Mouse (Mus musculus) spleen, postnatal 4 days (tissue): Measurements from ENCODE around the gene Ets2.
A peak's percentile ranks its signal among the peaks of the same experiment; 100 is the strongest.

Source experiments
- DNase-seq, 2 experiments: peaks; one replicate each; pipeline ENCODE4 v3.0.0; 2022; ENCODE audit warnings: low spot score in 2 of 2

Ets2 gene

DNA sequence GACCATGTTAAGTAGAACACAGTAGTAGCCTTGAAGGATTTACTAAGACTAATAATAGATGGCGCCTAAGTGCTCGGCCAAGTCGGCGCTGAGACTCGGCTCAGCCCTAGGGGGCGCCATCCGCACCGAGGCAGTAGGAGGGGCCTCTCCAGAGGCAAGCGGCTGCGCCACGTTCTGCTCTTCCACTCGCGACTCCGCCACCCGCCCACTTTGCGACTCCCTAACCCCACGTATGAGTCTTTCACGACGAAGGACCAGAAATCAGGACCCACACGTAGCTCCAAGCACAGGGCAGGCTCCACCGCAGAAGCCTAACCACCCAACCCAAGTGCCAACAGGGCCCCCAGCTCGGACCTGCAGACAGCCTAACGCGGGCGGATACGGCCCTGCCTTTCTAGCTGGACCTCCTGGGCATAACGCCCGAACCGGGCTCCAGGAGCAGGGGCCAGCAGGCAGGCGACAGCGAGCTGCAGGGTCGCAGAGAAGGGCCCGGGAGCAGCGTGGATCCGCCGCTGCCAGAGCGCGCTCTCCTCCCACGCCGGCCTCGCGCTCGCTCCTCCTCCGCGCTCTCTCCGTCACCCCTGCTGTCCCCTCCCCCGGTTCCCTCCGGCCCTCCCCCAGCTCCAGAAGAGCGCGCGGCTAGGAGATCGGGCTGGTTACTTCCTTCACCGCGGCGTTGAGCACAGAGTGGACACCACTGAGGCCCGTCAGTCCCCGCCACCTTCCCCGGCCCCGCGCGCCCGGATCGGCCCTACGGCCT lies at the start of gene Ets2:
Gene Ets2, plus strand, starts transcription at position 274 of the 760 bp plus-strand sequence.
- DNase-seq: peak; percentile 82 to 93

DNA sequence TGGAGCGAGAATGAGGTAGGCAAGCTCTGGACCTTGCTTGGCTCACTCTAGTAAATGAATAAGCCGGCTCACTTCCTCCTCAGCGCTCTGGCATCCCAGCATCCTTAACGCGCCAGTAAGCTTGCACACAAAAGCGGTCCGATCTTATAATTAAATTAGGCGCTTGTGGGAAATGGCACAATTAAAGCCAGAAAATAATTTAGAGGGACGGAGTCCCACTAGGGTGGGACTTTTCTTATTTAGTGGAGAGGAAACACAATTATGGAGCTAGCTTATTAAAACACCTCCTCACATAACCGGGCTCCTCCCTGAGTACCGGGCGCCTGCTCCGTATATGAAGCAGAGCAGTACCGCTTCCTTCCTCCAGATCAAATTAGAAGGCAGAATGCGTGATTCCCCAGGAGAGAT lies 47.7 kb upstream of the Ets2 start:
- no peak for DNase-seq

GRCm38 (mm10) chr16:95656535-95656934 lies 45.3 kb upstream of the Ets2 start:
- no peak for DNase-seq

GRCm38 (mm10) chr16:95657187-95657586 lies 44.7 kb upstream of the Ets2 start:
- no peak for DNase-seq

- no peak for DNase-seq
Measured at GRCm38 (mm10) chr16:95657756-95658155, 44.1 kb upstream of the Ets2 start.

GRCm38 (mm10) chr16:95658836-95659430 lies 42.9 kb upstream of the Ets2 start:
- peak; percentile 68 to 89 for DNase-seq

DNA sequence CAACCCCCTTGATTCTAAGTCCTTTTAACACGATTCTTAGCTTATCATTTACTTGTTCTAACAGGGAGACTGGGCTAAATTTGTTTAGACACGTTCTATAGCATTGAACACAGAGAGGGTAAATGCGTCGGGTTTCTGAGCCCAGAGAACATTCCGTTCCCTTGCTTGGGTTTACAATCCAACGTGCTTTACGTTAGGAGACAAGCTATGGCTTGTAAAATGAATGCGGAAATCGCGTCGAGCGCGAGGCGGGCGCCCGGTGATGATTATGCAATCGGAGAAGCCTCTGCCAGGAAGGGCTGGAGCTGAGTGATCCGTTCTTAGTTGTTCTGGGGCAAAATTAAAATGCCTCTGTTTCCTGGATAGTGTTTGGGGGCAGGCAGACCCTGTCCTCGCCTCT lies 42.4 kb upstream of the Ets2 start:
- no peak for DNase-seq

- DNase-seq: no peak
Measured at GRCm38 (mm10) chr16:95660909-95661308, 41.0 kb upstream of the Ets2 start.

GRCm38 (mm10) chr16:95665472-95666131 lies 36.3 kb upstream of the Ets2 start:
- no peak for DNase-seq

GRCm38 (mm10) chr16:95666288-95666687 lies 35.6 kb upstream of the Ets2 start:
- no peak for DNase-seq

DNA sequence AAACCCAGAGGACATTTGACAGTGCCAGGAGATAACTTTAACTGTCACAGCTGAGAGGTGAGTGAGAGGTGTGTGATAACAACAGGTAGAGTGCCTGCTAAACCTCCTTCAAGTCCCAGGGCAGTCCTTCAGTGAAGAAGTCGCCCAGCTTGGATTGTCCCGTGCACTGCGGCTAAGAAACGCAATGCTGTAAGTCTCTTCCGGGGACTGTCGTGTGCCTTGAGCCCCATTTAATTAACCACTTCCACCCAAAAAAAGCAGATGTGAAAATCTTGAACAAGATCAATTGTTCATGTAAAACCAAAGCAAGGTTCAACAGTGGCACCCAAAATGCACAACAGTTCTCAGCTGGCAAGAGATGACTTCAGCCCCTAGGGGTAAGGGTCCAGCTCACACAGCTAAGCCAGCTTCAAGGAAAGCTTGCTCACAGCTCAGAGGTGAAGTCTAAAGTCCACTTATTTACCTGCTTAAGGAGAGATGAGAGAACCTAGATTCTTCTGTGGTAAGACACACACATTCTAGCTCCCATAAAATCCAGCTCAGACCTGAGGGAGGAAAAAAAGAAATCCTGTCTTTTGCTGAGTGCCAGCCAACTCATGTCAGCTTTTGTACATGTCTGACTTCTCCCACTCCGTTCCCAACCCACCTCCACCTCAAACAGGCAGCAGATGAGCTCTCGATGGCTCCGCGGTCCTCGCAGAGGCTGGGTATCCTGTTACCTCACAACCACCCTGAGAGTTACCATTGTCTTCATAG lies 34.3 kb upstream of the Ets2 start:
- DNase-seq: no peak

GRCm38 (mm10) chr16:95668151-95668993 lies 33.5 kb upstream of the Ets2 start:
- DNase-seq: no peak

- no peak for DNase-seq
Measured at GRCm38 (mm10) chr16:95674452-95674921, 27.4 kb upstream of the Ets2 start.

DNA sequence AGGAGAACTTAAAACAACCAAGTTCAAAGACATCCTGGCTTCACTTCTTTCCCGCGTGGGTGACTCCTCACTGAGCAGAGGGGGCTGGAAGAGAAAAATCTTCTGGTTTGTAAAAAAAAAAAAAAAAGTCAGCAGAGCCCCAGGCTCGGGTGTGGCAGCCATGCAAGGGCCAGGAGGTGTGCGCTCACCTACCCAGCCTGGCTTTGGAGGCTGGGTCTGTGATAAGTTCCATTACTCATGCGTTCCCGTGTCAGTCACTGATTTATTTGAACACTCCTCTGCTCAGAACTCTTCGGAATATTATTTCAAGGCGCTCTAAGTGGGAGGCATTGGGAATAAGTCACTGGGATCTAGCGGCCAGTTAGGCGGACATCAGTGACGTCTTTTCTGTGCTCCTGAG lies 26.7 kb upstream of the Ets2 start:
- DNase-seq: no peak

GRCm38 (mm10) chr16:95676668-95677067 lies 25.2 kb upstream of the Ets2 start:
- DNase-seq: no peak

DNA sequence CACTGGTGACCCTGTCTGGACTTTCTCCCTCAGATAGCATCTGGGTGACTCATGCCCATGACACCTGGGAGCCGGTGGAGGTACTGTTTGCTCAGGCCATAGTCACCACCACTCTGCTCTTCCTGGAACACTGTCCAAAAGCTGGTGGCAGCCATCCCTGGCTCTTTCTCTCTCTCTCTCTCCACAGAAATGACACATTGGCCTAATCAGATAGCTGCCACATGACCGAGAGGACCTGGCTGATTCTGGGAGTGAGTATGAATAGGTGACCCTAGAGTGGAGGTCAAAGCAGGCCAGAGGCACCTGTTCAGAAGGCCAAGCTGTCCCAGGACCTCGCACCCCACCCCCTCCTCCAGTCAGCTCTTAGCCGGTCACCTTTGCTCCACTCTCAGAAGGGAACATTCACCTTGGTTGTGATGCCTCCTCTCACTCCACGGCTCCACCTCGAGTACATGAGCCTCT lies 19.4 kb upstream of the Ets2 start:
- DNase-seq: no peak

DNA sequence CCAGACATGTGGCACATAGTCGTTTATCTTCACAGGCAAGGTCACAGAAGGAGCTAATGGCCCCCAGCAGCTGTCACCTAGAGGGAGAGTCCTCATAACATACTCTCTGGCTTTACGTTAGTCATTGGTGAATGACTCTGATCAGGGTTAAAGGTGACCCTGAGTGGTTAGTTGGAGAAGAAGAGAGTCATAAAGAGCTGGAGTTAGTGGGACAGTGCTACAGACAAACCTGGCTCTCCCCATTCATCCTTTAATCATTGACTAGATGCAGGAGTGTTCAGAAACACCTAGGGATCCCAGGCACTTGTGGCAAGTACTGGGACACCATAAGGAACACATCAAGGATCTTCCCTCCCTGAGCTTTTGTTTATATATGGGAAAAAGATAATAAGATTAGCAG lies 16.1 kb upstream of the Ets2 start:
- DNase-seq: no peak

GRCm38 (mm10) chr16:95686246-95686645 lies 15.6 kb upstream of the Ets2 start:
- DNase-seq: no peak

DNA sequence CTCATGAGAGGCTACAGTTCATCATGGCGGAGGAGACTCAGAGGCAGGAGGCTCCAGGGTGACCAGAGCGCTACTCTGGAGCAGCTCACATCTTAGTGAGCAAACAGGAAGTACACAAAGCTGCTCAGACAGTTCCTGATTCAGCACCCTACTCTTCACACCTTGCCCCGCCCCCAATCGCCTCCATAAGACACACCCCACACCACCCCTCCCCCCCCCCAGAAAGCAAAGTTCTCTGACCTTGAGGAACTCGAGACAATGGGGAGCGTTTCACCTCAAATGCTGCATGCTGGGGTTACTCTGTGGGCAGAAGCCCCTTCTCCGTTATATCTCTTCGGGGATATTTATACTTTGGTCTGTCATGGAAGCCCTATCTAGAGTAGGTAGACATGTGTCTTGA lies 15.0 kb upstream of the Ets2 start:
- no peak for DNase-seq

DNA sequence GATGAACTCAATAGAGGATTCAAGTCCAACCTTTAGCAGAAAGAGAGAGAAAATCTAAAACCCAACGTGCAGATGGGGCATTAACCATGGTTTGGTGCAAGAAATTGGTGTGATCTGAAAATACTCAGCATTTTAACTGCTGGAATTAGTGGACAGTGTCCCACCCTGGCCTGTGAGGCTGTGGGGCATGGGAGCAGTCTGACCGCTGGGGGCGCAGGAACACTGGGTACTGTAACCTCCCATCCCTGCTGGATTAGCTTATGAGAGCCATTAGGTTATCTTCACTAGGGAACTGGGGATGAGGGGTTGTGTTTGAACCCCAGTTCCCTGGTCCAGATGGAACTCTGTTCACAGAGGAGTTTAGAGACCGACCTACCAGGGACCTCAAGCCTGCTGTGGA lies 13.9 kb upstream of the Ets2 start:
- DNase-seq: no peak

- DNase-seq: no peak
Measured at GRCm38 (mm10) chr16:95696599-95696998, 5.3 kb upstream of the Ets2 start.
